Mouse (Mus musculus) A20 (cell line): ENCODE measurements around the gene Flt4.

Experiments used
- DNase-seq: peaks from one replicate; pipeline ENCODE4 v3.0.0-alpha.2; 2011; ENCODE audit warnings: low read depth, low spot score

Gene Flt4

GRCm38 (mm10) chr11:49650113-49650993 is 41.3 kb downstream of the Flt4 start:
- peak; percentile 64 for DNase-seq

GRCm38 (mm10) chr11:49650994-49651761 is 42.1 kb downstream of the Flt4 start:
- no peak for DNase-seq

- DNase-seq, result no peak
Observed at GRCm38 (mm10) chr11:49651762-49652322, 42.8 kb downstream of the Flt4 start.

GRCm38 (mm10) chr11:49652401-49653078 is 43.5 kb downstream of the Flt4 start:
- DNase-seq, result peak; percentile 71

- no peak for DNase-seq
Observed at GRCm38 (mm10) chr11:49653079-49653408, 44.0 kb downstream of the Flt4 start.

- no peak for DNase-seq
Observed at GRCm38 (mm10) chr11:49654651-49655050, 45.6 kb downstream of the Flt4 start.

- DNase-seq, result no peak
Observed at GRCm38 (mm10) chr11:49655501-49655900, 46.4 kb downstream of the Flt4 start.

- no peak for DNase-seq
Observed at GRCm38 (mm10) chr11:49658065-49658464, 49.0 kb downstream of the Flt4 start.

- no peak for DNase-seq
Observed at GRCm38 (mm10) chr11:49658791-49659469, 49.9 kb downstream of the Flt4 start.

GRCm38 (mm10) chr11:49659470-49659799 is 50.4 kb downstream of the Flt4 start:
- no peak for DNase-seq

GRCm38 (mm10) chr11:49662292-49662780 is 53.3 kb downstream of the Flt4 start:
- peak; percentile 30 for DNase-seq

- DNase-seq, result no peak
Observed at GRCm38 (mm10) chr11:49663310-49663709, 54.2 kb downstream of the Flt4 start, which contains the start of gene Scgb3a1. TSS of gene Scgb3a1 (plus strand) at chr11:49663610.

GRCm38 (mm10) chr11:49664262-49665140 is 55.4 kb downstream of the Flt4 start:
- DNase-seq, result no peak

- peak; percentile 31 for DNase-seq
Observed at GRCm38 (mm10) chr11:49665462-49665861, 56.4 kb downstream of the Flt4 start.

- no peak for DNase-seq
Observed at GRCm38 (mm10) chr11:49673433-49673832, 64.4 kb downstream of the Flt4 start.

- DNase-seq, result no peak
Observed at GRCm38 (mm10) chr11:49684237-49684973, 75.3 kb downstream of the Flt4 start.

- DNase-seq, result no peak
Observed at GRCm38 (mm10) chr11:49695013-49695412, 86.0 kb downstream of the Flt4 start.

GRCm38 (mm10) chr11:49695695-49696094 is 86.6 kb downstream of the Flt4 start:
- no peak for DNase-seq

- DNase-seq, result peak; percentile 88
Observed at GRCm38 (mm10) chr11:49696472-49696871, 87.4 kb downstream of the Flt4 start.
